Mouse (Mus musculus): Measurements from ENCODE around the gene Atp2b1. TPM values are rescaled to one million over a fixed set of nuclear protein-coding genes. Genes with fewer than 3 reads are reported as not detected.
"Not testable (repeated sequence)": the region's sequence is repeated elsewhere in the genome, so short reads cannot be mapped to it uniquely, and the experiment has no call there.

Gene Atp2b1
- polyA plus RNA-seq, 1 experiment from 2014 or later = 296 TPM

DNA sequence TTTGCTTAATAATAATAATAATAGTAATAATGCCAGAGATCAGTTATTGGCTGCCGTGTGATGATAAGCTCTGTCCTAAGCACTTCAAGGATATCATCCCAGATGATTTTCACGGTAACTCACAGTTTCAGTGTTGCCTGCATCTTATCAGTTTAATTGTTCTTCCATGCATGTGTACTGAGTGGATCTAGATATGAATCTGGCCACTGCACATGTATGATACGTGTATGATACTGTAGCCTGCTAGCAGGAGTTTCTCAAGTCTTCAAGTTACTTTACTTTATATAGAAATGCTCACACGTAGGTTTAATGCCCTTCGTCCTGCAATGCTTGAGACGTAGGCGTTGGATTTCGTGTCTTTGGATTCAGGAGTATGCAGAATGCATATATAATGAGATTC is 65.7 kb downstream of the Atp2b1 start:
- H3K27me3 ChIP-seq (ENCODE audit: control insufficient read depth, insufficient read depth, low read length) = no peaks in the 10 kb centered on the region
- ATAC-seq (ENCODE audit: low FRiP score) (no peak), DNase-seq (ENCODE audit: low spot score) (no peak)
- no peak overlapping the region for H3K9ac ChIP-seq
- H3K27ac ChIP-seq = no peak overlapping the region
- H3K4me2 ChIP-seq (replicated peaks) = no peak overlapping the region
- H3K4me1 ChIP-seq (replicated peaks; ENCODE audit: control insufficient read depth, insufficient read depth, low read length) = peaks cover 15% of the 10 kb centered on the region; the same call in 1 of the 2 replicates
- 72% methylated on average over 8 of the region's 8 CpGs for WGBS
- peaks cover 8% of the 10 kb centered on the region; the same call in 1 of the 2 replicates for H3K36me3 ChIP-seq (replicated peaks; ENCODE audit: control insufficient read depth, insufficient read depth)
- H3K9me3 ChIP-seq (ENCODE audit: control insufficient read depth, low read length) = no peaks in the 10 kb centered on the region
- no peak overlapping the region for H3K4me3 ChIP-seq (replicated peaks; ENCODE audit: low read length)

GRCm38 (mm10) chr10:98991964-98992363 is 77.8 kb downstream of the Atp2b1 start:
- Histone ChIP-seq H3K27ac (no peak overlapping the region), H3K36me3 (replicated peaks; ENCODE audit: control insufficient read depth, insufficient read depth) (peaks cover 84% of the 10 kb centered on the region), H3K9me3 (ENCODE audit: control insufficient read depth, low read length) (no peaks in the 10 kb centered on the region), H3K9ac (no peak overlapping the region), H3K27me3 (ENCODE audit: control insufficient read depth, insufficient read depth, low read length) (no peaks in the 10 kb centered on the region), H3K4me1 (replicated peaks; ENCODE audit: control insufficient read depth, insufficient read depth, low read length) (no peaks in the 10 kb centered on the region), H3K4me2 (replicated peaks) (no peak overlapping the region), H3K4me3 (replicated peaks; ENCODE audit: low read length) (no peak overlapping the region)
- 93% methylated on average over 3 of the region's 3 CpGs for WGBS
- DNase-seq (ENCODE audit: low spot score) (no peak), ATAC-seq (ENCODE audit: low FRiP score) (no peak)

GRCm38 (mm10) chr10:98993186-98993585 is 79.0 kb downstream of the Atp2b1 start:
- ATAC-seq (ENCODE audit: low FRiP score) (no peak), DNase-seq (ENCODE audit: low spot score) (no peak)
- no peak overlapping the region for H3K27ac ChIP-seq
- H3K9ac ChIP-seq = no peak overlapping the region
- 95% methylated on average over 8 of the region's 8 CpGs for WGBS
- H3K9me3 ChIP-seq (ENCODE audit: control insufficient read depth, low read length) = no peaks in the 10 kb centered on the region
- H3K4me3 ChIP-seq (replicated peaks; ENCODE audit: low read length) = no peak overlapping the region
- no peaks in the 10 kb centered on the region for H3K27me3 ChIP-seq (ENCODE audit: control insufficient read depth, insufficient read depth, low read length)
- no peaks in the 10 kb centered on the region for H3K4me1 ChIP-seq (replicated peaks; ENCODE audit: control insufficient read depth, insufficient read depth, low read length)
- H3K4me2 ChIP-seq (replicated peaks) = no peak overlapping the region
- H3K36me3 ChIP-seq (replicated peaks; ENCODE audit: control insufficient read depth, insufficient read depth) = peaks cover 84% of the 10 kb centered on the region

- not testable (repeated sequence) for H3K27ac ChIP-seq; H3K4me1 ChIP-seq (replicated peaks; ENCODE audit: control insufficient read depth, insufficient read depth, low read length); H3K9me3 ChIP-seq (ENCODE audit: control insufficient read depth, low read length); DNase-seq (ENCODE audit: low spot score); H3K9ac ChIP-seq; H3K4me2 ChIP-seq (replicated peaks); ATAC-seq (ENCODE audit: low FRiP score); H3K4me3 ChIP-seq (replicated peaks; ENCODE audit: low read length); H3K27me3 ChIP-seq (ENCODE audit: control insufficient read depth, insufficient read depth, low read length)
- peaks cover 88% of the 10 kb centered on the region for H3K36me3 ChIP-seq (replicated peaks; ENCODE audit: control insufficient read depth, insufficient read depth)
- 89% methylated on average over 6 of the region's 6 CpGs for WGBS
Measured at GRCm38 (mm10) chr10:98995016-98995747, 81.0 kb downstream of the Atp2b1 start.

GRCm38 (mm10) chr10:99004866-99005265 is 90.7 kb downstream of the Atp2b1 start:
- no peaks in the 10 kb centered on the region for H3K9me3 ChIP-seq (ENCODE audit: control insufficient read depth, low read length)
- 97% methylated on average over 3 of the region's 3 CpGs for WGBS
- peaks cover 67% of the 10 kb centered on the region for H3K36me3 ChIP-seq (replicated peaks; ENCODE audit: control insufficient read depth, insufficient read depth)
- no peak overlapping the region for H3K9ac ChIP-seq
- H3K4me2 ChIP-seq (replicated peaks) = no peak overlapping the region
- DNase-seq (ENCODE audit: low spot score) = no peak
- no peaks in the 10 kb centered on the region for H3K4me1 ChIP-seq (replicated peaks; ENCODE audit: control insufficient read depth, insufficient read depth, low read length)
- H3K4me3 ChIP-seq (replicated peaks; ENCODE audit: low read length) = no peak overlapping the region
- no peak overlapping the region for H3K27ac ChIP-seq
- ATAC-seq (ENCODE audit: low FRiP score) = no peak
- no peaks in the 10 kb centered on the region for H3K27me3 ChIP-seq (ENCODE audit: control insufficient read depth, insufficient read depth, low read length)

- H3K4me1 ChIP-seq (replicated peaks; ENCODE audit: control insufficient read depth, insufficient read depth, low read length) = no peaks in the 10 kb centered on the region
- no peak overlapping the region for H3K4me2 ChIP-seq (replicated peaks)
- H3K36me3 ChIP-seq (replicated peaks; ENCODE audit: control insufficient read depth, insufficient read depth) = peaks cover 64% of the 10 kb centered on the region
- DNase-seq (ENCODE audit: low spot score) = no peak
- H3K27ac ChIP-seq = no peak overlapping the region
- H3K9ac ChIP-seq = no peak overlapping the region
- no peak for ATAC-seq (ENCODE audit: low FRiP score)
- WGBS = 84% methylated on average over 3 of the region's 3 CpGs
- H3K9me3 ChIP-seq (ENCODE audit: control insufficient read depth, low read length) = no peaks in the 10 kb centered on the region
- H3K4me3 ChIP-seq (replicated peaks; ENCODE audit: low read length) = no peak overlapping the region
- no peaks in the 10 kb centered on the region for H3K27me3 ChIP-seq (ENCODE audit: control insufficient read depth, insufficient read depth, low read length)
Measured at GRCm38 (mm10) chr10:99011084-99011483, 96.9 kb downstream of the Atp2b1 start.

DNA sequence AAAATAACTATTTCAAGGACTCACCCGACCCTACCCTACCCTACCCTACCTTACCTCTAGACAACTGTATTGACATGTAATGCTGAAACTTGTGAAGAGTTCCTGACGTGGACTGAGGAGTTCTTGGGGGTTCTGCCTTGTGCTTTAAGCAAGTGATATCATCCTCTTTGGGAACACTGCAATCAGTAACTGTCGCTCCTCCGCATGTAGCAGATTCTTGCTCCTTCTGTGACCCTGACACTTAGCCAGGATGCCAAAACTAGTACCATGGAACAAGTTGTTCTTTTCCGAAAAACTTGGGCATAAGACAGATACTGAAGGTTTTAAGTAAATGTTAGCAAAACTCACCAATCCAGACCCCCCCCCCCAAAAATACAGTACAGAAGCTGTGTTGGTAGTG is 97.9 kb downstream of the Atp2b1 start:
- Histone ChIP-seq H3K4me2 (replicated peaks) (no peak overlapping the region), H3K9me3 (ENCODE audit: control insufficient read depth, low read length) (no peaks in the 10 kb centered on the region), H3K27ac (no peak overlapping the region), H3K4me1 (replicated peaks; ENCODE audit: control insufficient read depth, insufficient read depth, low read length) (no peaks in the 10 kb centered on the region), H3K36me3 (replicated peaks; ENCODE audit: control insufficient read depth, insufficient read depth) (peaks cover 67% of the 10 kb centered on the region), H3K4me3 (replicated peaks; ENCODE audit: low read length) (no peak overlapping the region), H3K9ac (no peak overlapping the region), H3K27me3 (ENCODE audit: control insufficient read depth, insufficient read depth, low read length) (no peaks in the 10 kb centered on the region)
- no peak for DNase-seq (ENCODE audit: low spot score)
- ATAC-seq (ENCODE audit: low FRiP score) = no peak
- WGBS = 88% methylated on average over 5 of the region's 5 CpGs

- Histone ChIP-seq H3K27me3 (ENCODE audit: control insufficient read depth, insufficient read depth, low read length) (no peaks in the 10 kb centered on the region), H3K4me1 (replicated peaks; ENCODE audit: control insufficient read depth, insufficient read depth, low read length) (no peaks in the 10 kb centered on the region), H3K4me2 (replicated peaks) (no peak overlapping the region), H3K27ac (no peak overlapping the region), H3K4me3 (replicated peaks; ENCODE audit: low read length) (no peak overlapping the region), H3K9me3 (ENCODE audit: control insufficient read depth, low read length) (no peaks in the 10 kb centered on the region), H3K36me3 (replicated peaks; ENCODE audit: control insufficient read depth, insufficient read depth) (peaks cover 89% of the 10 kb centered on the region), H3K9ac (no peak overlapping the region)
- 95% methylated on average over 13 of the region's 13 CpGs for WGBS
- ATAC-seq (ENCODE audit: low FRiP score) = no peak
- DNase-seq (ENCODE audit: low spot score) = no peak
Measured at GRCm38 (mm10) chr10:99014737-99015136, 100.5 kb downstream of the Atp2b1 start.

GRCm38 (mm10) chr10:99016996-99017395 is 102.8 kb downstream of the Atp2b1 start:
- WGBS = 76% methylated on average over 5 of the region's 5 CpGs
- Histone ChIP-seq H3K4me3 (replicated peaks; ENCODE audit: low read length) (no peak overlapping the region), H3K27ac (no peak overlapping the region), H3K4me2 (replicated peaks) (no peak overlapping the region), H3K4me1 (replicated peaks; ENCODE audit: control insufficient read depth, insufficient read depth, low read length) (no peaks in the 10 kb centered on the region), H3K9me3 (ENCODE audit: control insufficient read depth, low read length) (no peaks in the 10 kb centered on the region), H3K36me3 (replicated peaks; ENCODE audit: control insufficient read depth, insufficient read depth) (peaks cover 72% of the 10 kb centered on the region), H3K27me3 (ENCODE audit: control insufficient read depth, insufficient read depth, low read length) (no peaks in the 10 kb centered on the region), H3K9ac (no peak overlapping the region)
- ATAC-seq (ENCODE audit: low FRiP score) (no peak), DNase-seq (ENCODE audit: low spot score) (no peak)

- peaks cover 22% of the 10 kb centered on the region for H3K36me3 ChIP-seq (replicated peaks; ENCODE audit: control insufficient read depth, insufficient read depth)
- H3K4me1 ChIP-seq (replicated peaks; ENCODE audit: control insufficient read depth, insufficient read depth, low read length) = no peaks in the 10 kb centered on the region
- no peak overlapping the region for H3K4me2 ChIP-seq (replicated peaks)
- no peaks in the 10 kb centered on the region for H3K9me3 ChIP-seq (ENCODE audit: control insufficient read depth, low read length)
- no peak overlapping the region for H3K27ac ChIP-seq
- H3K4me3 ChIP-seq (replicated peaks; ENCODE audit: low read length) = no peak overlapping the region
- no peak for ATAC-seq (ENCODE audit: low FRiP score)
- H3K9ac ChIP-seq = no peak overlapping the region
- DNase-seq (ENCODE audit: low spot score) = no peak
- H3K27me3 ChIP-seq (ENCODE audit: control insufficient read depth, insufficient read depth, low read length) = no peaks in the 10 kb centered on the region
- WGBS = 94% methylated on average over 5 of the region's 5 CpGs
Measured at GRCm38 (mm10) chr10:99027462-99027861, 113.3 kb downstream of the Atp2b1 start.

Data from hindbrain, embryonic 14.5 days (tissue).